Mouse (Mus musculus): Measurements from ENCODE around the gene Trp53tg5. TPM values are rescaled to one million over a fixed set of nuclear protein-coding genes. Genes with fewer than 3 reads are reported as not detected.

The Trp53tg5 gene
- polyA plus RNA-seq, 1 experiment, result not detected

- no peak overlapping the region for H3K4me3 ChIP-seq
- peaks cover 76% of the 10 kb centered on the region for H3K79me2 ChIP-seq (ENCODE audit: control insufficient read depth, insufficient read depth)
- no peak overlapping the region for H3ac ChIP-seq (ENCODE audit: control insufficient read depth, insufficient read length)
- TF ChIP-seq MAX (IDR thresholded peaks at IDR 0.05; ENCODE audit: low read depth) (no peak), POLR2A (IDR thresholded peaks at IDR 0.05; ENCODE audit: insufficient read length, low read depth) (no peak), TCF3 (IDR thresholded peaks at IDR 0.05; ENCODE audit: insufficient read length, low read depth) (no peak), TCF12 (IDR thresholded peaks at IDR 0.05; ENCODE audit: insufficient read depth, poor library complexity, severe bottlenecking) (no peak), E2F4 (IDR thresholded peaks at IDR 0.05; ENCODE audit: insufficient read depth) (no peak), POLR2AphosphoS2 (IDR thresholded peaks at IDR 0.05; ENCODE audit: insufficient read length, low read depth) (no peak), USF1 (IDR thresholded peaks at IDR 0.05; ENCODE audit: low read depth) (no peak), SRF (IDR thresholded peaks at IDR 0.05; ENCODE audit: control insufficient read depth, insufficient read length, low read depth) (no peak), MYOG (IDR thresholded peaks at IDR 0.05; ENCODE audit: control insufficient read depth in 1 of 3, insufficient read depth in 1 of 3, insufficient read length in 2 of 3, low read depth in 2 of 3) (no peak), REST (IDR thresholded peaks at IDR 0.05; ENCODE audit: insufficient read depth, insufficient read length) (no peak), MYOD1 (IDR thresholded peaks at IDR 0.05; ENCODE audit: control insufficient read depth in 1 of 3, insufficient read length in 2 of 3, low read depth in 2 of 3) (no peak), CEBPB (IDR thresholded peaks at IDR 0.05; ENCODE audit: insufficient read depth, poor library complexity, severe bottlenecking) (no peak)
- peaks cover 2% of the 10 kb centered on the region for H3K36me3 ChIP-seq (ENCODE audit: control insufficient read depth, insufficient read depth)
- no peaks in the 10 kb centered on the region for H3K27me3 ChIP-seq (ENCODE audit: control insufficient read depth, insufficient read depth, insufficient read length)
- peak overlapping the region; percentile 19 for H3K4me2 ChIP-seq (ENCODE audit: low read depth)
Measured at GRCm38 (mm10) chr2:164434681-164435080, 38.8 kb downstream of the Trp53tg5 start.

GRCm38 (mm10) chr2:164433278-164433895 is 40.1 kb downstream of the Trp53tg5 start:
- Histone ChIP-seq H3K4me3 (peak overlapping the region; percentile 2), H3K4me2 (ENCODE audit: low read depth) (peak overlapping the region; percentile 84)
- TF ChIP-seq MAX (IDR thresholded peaks at IDR 0.05; ENCODE audit: low read depth) (no peak), TCF3 (IDR thresholded peaks at IDR 0.05; ENCODE audit: insufficient read length, low read depth) (no peak), POLR2AphosphoS2 (IDR thresholded peaks at IDR 0.05; ENCODE audit: insufficient read length, low read depth) (no peak), TCF12 (IDR thresholded peaks at IDR 0.05; ENCODE audit: insufficient read depth, poor library complexity, severe bottlenecking) (no peak)

DNA sequence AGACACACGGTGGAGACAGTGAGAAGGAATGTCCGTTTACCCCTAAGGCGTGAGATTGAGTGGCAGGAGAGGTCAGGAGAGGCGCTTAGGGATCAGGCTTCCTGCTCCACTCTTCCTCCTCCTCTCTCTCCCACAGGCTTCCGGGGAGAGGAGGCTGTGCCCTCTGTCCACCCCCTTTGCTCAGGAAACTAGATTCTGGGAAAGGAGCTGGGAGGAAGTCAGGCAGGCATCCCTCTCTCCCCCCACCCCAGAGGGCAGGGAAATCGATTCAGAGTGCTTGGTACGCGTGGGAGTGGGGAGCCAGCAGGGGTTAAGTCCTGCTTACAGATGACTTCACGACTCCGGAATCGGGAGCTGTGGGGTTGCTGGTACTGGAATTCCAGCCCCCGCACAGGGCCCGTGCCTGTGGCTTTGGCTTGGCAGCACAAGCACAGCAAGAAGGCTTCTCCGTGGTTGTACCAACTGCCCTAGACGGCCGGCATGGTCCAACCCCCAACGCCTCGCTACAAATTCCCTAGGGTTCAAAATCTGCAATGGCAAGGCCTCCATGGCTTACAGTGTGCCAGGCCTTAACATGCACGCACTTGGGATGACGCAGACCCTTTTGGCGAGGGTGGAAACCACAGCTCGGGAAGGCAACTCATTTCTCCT is 40.9 kb downstream of the Trp53tg5 start:
- H3K4me3 ChIP-seq, result peak overlapping the region; percentile 2
- TF ChIP-seq TCF3 (IDR thresholded peaks at IDR 0.05; ENCODE audit: insufficient read length, low read depth) (peak; percentile 52), CEBPB (IDR thresholded peaks at IDR 0.05; ENCODE audit: insufficient read depth, poor library complexity, severe bottlenecking) (no peak), SRF (IDR thresholded peaks at IDR 0.05; ENCODE audit: control insufficient read depth, insufficient read length, low read depth) (peak; percentile 31), MYOG (IDR thresholded peaks at IDR 0.05; ENCODE audit: control insufficient read depth in 1 of 3, insufficient read depth in 1 of 3, insufficient read length in 2 of 3, low read depth in 2 of 3) (peak; percentile 11 to 80 (median 26)), TCF12 (IDR thresholded peaks at IDR 0.05; ENCODE audit: insufficient read depth, poor library complexity, severe bottlenecking) (peak; percentile 54), MYOD1 (IDR thresholded peaks at IDR 0.05; ENCODE audit: control insufficient read depth in 1 of 3, insufficient read length in 2 of 3, low read depth in 2 of 3) (peak in 2 of 3 experiments; percentile 1 to 31), POLR2AphosphoS2 (IDR thresholded peaks at IDR 0.05; ENCODE audit: insufficient read length, low read depth) (peak; percentile 10), E2F4 (IDR thresholded peaks at IDR 0.05; ENCODE audit: insufficient read depth) (no peak), POLR2A (IDR thresholded peaks at IDR 0.05; ENCODE audit: insufficient read length, low read depth) (no peak), USF1 (IDR thresholded peaks at IDR 0.05; ENCODE audit: low read depth) (no peak), MAX (IDR thresholded peaks at IDR 0.05; ENCODE audit: low read depth) (no peak), REST (IDR thresholded peaks at IDR 0.05; ENCODE audit: insufficient read depth, insufficient read length) (no peak)
- H3K79me2 ChIP-seq (ENCODE audit: control insufficient read depth, insufficient read depth), result peaks cover 56% of the 10 kb centered on the region
- no peaks in the 10 kb centered on the region for H3K27me3 ChIP-seq (ENCODE audit: control insufficient read depth, insufficient read depth, insufficient read length)
- no peak overlapping the region for H3ac ChIP-seq (ENCODE audit: control insufficient read depth, insufficient read length)
- H3K4me2 ChIP-seq (ENCODE audit: low read depth), result peak overlapping the region; percentile 84
- H3K36me3 ChIP-seq (ENCODE audit: control insufficient read depth, insufficient read depth), result peaks cover 22% of the 10 kb centered on the region

More at GRCm38 (mm10) chr2:164433278-164433895, 40.1 kb downstream of the Trp53tg5 start:
- H3K27me3 ChIP-seq (ENCODE audit: control insufficient read depth, insufficient read depth, insufficient read length), result no peaks in the 10 kb centered on the region
- no peak overlapping the region for H3ac ChIP-seq (ENCODE audit: control insufficient read depth, insufficient read length)
- peaks cover 15% of the 10 kb centered on the region for H3K36me3 ChIP-seq (ENCODE audit: control insufficient read depth, insufficient read depth)
- peaks cover 63% of the 10 kb centered on the region for H3K79me2 ChIP-seq (ENCODE audit: control insufficient read depth, insufficient read depth)

GRCm38 (mm10) chr2:164431676-164432465 is 41.7 kb downstream of the Trp53tg5 start:
- Histone ChIP-seq H3ac (ENCODE audit: control insufficient read depth, insufficient read length) (no peak overlapping the region), H3K27me3 (ENCODE audit: control insufficient read depth, insufficient read depth, insufficient read length) (no peaks in the 10 kb centered on the region), H3K4me2 (ENCODE audit: low read depth) (peak overlapping the region; percentile 84), H3K79me2 (ENCODE audit: control insufficient read depth, insufficient read depth) (peaks cover 48% of the 10 kb centered on the region), H3K4me3 (peak overlapping the region; percentile 2), H3K36me3 (ENCODE audit: control insufficient read depth, insufficient read depth) (peaks cover 29% of the 10 kb centered on the region)
- TF ChIP-seq POLR2A (IDR thresholded peaks at IDR 0.05; ENCODE audit: insufficient read length, low read depth), result peak; percentile 29
- TF ChIP-seq TCF12 (IDR thresholded peaks at IDR 0.05; ENCODE audit: insufficient read depth, poor library complexity, severe bottlenecking), result no peak
- peak in 1 of 3 experiments; percentile 56 for TF ChIP-seq MYOG (IDR thresholded peaks at IDR 0.05; ENCODE audit: control insufficient read depth in 1 of 3, insufficient read depth in 1 of 3, insufficient read length in 2 of 3, low read depth in 2 of 3)
- no peak for TF ChIP-seq CEBPB (IDR thresholded peaks at IDR 0.05; ENCODE audit: insufficient read depth, poor library complexity, severe bottlenecking)
- no peak for TF ChIP-seq MAX (IDR thresholded peaks at IDR 0.05; ENCODE audit: low read depth)
- peak in 2 of 3 experiments; percentile 34 to 58 for TF ChIP-seq MYOD1 (IDR thresholded peaks at IDR 0.05; ENCODE audit: control insufficient read depth in 1 of 3, insufficient read length in 2 of 3, low read depth in 2 of 3)
- no peak for TF ChIP-seq USF1 (IDR thresholded peaks at IDR 0.05; ENCODE audit: low read depth)
- TF ChIP-seq SRF (IDR thresholded peaks at IDR 0.05; ENCODE audit: control insufficient read depth, insufficient read length, low read depth), result no peak
- no peak for TF ChIP-seq E2F4 (IDR thresholded peaks at IDR 0.05; ENCODE audit: insufficient read depth)
- no peak for TF ChIP-seq REST (IDR thresholded peaks at IDR 0.05; ENCODE audit: insufficient read depth, insufficient read length)
- TF ChIP-seq TCF3 (IDR thresholded peaks at IDR 0.05; ENCODE audit: insufficient read length, low read depth), result peak; percentile 11
- TF ChIP-seq POLR2AphosphoS2 (IDR thresholded peaks at IDR 0.05; ENCODE audit: insufficient read length, low read depth), result no peak

Measured in myocyte (in vitro differentiated cells).